Mouse (Mus musculus): ENCODE data around the gene Arhgap44.

Arhgap44 gene

GRCm38 (mm10) chr11:65039517-65040095 is 123.2 kb downstream of the Arhgap44 start:
- in situ Hi-C loops (cut with MboI; ENCODE audit: low pct_unique_long_range_greater_than_20kb in 1 of 2, low sequenced_read_pairs in 2 of 2, unreplicated experiment in 1 of 2) = no loop called here

GRCm38 (mm10) chr11:65038996-65039395 is 123.8 kb downstream of the Arhgap44 start:
- in situ Hi-C loops (cut with MboI; ENCODE audit: low pct_unique_long_range_greater_than_20kb in 1 of 2, low sequenced_read_pairs in 2 of 2, unreplicated experiment in 1 of 2) = no loop called here

GRCm38 (mm10) chr11:65032221-65032620 is 130.5 kb downstream of the Arhgap44 start:
- in situ Hi-C loops (cut with MboI; ENCODE audit: low pct_unique_long_range_greater_than_20kb in 1 of 2, low sequenced_read_pairs in 2 of 2, unreplicated experiment in 1 of 2) = no loop called here

DNA sequence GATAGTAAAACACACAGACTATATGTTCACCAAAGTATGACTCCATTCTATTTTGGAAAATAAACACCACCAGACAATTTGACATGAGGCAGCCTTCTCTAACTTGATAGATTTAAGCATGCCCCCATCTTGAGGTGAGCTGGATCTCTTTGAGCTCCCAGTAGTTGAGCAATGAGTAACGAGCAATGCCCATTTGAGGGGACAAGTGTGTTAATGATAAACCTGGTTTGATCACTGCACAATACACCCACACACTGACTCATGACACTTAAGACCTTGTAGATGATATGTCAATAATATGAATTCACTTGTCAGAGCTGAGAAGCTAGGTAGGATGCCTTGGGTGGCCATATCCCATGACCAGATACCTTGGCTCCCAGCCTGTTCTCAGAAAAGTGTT is 132.6 kb downstream of the Arhgap44 start:
- in situ Hi-C loops (cut with MboI; ENCODE audit: low pct_unique_long_range_greater_than_20kb in 1 of 2, low sequenced_read_pairs in 2 of 2, unreplicated experiment in 1 of 2) = no loop called here

- in situ Hi-C loops (cut with MboI; ENCODE audit: low pct_unique_long_range_greater_than_20kb in 1 of 2, low sequenced_read_pairs in 2 of 2, unreplicated experiment in 1 of 2) = no loop called here
Observed at GRCm38 (mm10) chr11:65028049-65028448, 134.7 kb downstream of the Arhgap44 start.

DNA sequence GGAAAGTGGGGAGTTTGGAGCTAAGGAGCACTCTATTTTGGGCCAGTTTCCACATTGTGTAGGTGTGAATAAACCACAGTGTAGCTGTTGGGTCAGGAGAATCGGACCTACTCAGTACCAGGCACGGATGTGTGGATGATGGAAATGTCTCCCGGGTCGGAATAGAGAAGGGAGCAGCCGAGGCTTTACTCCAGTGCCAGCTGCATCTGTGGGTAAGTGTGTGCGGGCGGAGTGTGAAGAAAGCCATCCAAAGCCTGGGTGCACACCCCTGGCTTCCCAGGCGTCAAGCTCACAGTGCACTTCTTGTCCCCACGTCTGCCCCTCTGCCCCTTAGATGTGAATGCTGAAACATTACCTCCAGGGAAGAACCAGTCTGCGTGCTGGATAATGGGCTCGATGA is 140.0 kb downstream of the Arhgap44 start:
- in situ Hi-C loops (cut with MboI; ENCODE audit: low pct_unique_long_range_greater_than_20kb in 1 of 2, low sequenced_read_pairs in 2 of 2, unreplicated experiment in 1 of 2) = no loop called here

DNA sequence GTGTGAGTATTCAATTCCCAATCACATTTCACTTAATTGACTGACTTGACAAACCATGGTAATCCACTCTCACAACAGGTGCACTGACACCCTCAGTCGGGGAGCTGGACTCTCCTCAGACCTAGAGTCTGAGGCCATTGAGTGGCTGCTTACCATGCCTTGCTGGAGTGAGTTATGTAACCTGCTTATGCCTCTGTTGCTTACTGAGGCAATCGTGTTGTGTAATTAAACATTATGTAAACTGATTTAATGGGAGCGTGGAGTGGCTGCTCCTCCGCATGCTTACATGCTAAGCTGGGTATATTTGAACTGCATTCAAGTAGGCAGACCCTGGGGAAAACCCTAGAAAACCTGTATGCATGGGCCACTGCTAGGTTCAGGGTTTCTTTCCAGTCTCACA is 142.0 kb downstream of the Arhgap44 start:
- in situ Hi-C loops (cut with MboI; ENCODE audit: low pct_unique_long_range_greater_than_20kb in 1 of 2, low sequenced_read_pairs in 2 of 2, unreplicated experiment in 1 of 2) = no loop called here

DNA sequence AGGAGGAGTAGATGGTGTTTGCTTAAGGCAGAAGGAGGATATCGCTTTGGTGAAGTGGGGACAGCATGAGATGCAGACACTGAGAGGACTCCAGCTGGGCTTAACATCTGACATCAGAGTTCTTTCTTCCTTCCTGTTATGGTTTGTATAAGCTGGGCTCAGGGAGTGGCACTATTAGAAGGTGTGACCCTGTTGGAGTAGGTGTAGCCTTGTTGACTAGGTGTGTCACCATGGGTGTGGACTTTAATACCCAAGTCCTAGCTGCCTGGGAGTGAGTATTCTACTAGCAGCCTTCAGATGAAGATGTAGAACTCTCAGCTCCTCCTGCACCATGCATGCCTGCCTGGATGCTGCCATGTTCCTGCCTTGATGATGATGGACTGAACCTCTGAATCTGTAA is 146.0 kb downstream of the Arhgap44 start:
- in situ Hi-C loops (cut with MboI; ENCODE audit: low pct_unique_long_range_greater_than_20kb in 1 of 2, low sequenced_read_pairs in 2 of 2, unreplicated experiment in 1 of 2) = no loop called here

GRCm38 (mm10) chr11:65013906-65014305 is 148.9 kb downstream of the Arhgap44 start:
- in situ Hi-C loops (cut with MboI; ENCODE audit: low pct_unique_long_range_greater_than_20kb in 1 of 2, low sequenced_read_pairs in 2 of 2, unreplicated experiment in 1 of 2) = no loop called here

- in situ Hi-C loops (cut with MboI; ENCODE audit: low pct_unique_long_range_greater_than_20kb in 1 of 2, low sequenced_read_pairs in 2 of 2, unreplicated experiment in 1 of 2) = no loop called here
Observed at GRCm38 (mm10) chr11:65006047-65006446, 156.7 kb downstream of the Arhgap44 start.

GRCm38 (mm10) chr11:65004836-65005235 is 157.9 kb downstream of the Arhgap44 start:
- in situ Hi-C loops (cut with MboI; ENCODE audit: low pct_unique_long_range_greater_than_20kb in 1 of 2, low sequenced_read_pairs in 2 of 2, unreplicated experiment in 1 of 2) = no loop called here

DNA sequence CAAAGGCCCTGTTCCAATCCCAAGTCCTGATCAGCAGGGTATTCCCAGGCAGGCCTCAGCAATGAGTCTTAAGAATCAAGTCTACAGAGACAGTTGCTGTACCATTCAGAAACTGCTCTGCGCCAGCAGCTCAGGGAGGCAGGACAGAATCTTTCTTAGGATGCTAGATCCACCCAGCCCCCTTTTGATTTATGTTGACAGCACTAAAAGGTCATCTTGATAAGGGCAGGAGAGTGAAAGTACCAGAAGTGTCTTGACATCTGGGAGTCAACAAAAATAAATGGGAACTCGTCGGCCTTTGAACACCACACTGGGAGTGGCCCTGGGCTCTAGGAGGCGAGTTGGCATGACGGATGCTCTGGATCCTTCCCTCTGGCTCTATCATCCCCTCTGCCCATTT is 159.2 kb downstream of the Arhgap44 start:
- in situ Hi-C loops (cut with MboI; ENCODE audit: low pct_unique_long_range_greater_than_20kb in 1 of 2, low sequenced_read_pairs in 2 of 2, unreplicated experiment in 1 of 2) = no loop called here

DNA sequence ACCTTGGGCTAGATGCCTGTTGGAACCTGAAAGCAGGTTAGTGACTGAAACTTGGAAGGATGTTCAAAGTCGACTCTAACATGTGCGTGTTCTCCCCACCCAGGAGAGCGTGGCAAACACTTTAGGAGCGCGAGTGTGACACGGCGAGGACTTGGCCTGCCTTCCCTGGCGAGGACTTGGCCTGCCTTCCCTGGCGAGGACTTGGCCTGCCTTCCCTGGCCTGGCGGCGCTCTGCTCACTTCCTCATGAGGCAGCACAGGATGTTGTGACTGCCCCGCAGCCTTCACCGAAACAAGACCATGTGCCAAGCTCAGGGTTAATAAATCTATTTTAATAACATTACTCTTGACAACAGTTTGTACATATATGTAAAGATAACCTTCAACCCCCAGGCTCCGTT is 161.0 kb downstream of the Arhgap44 start:
- in situ Hi-C loops (cut with MboI; ENCODE audit: low pct_unique_long_range_greater_than_20kb in 1 of 2, low sequenced_read_pairs in 2 of 2, unreplicated experiment in 1 of 2) = no loop called here

GRCm38 (mm10) chr11:64999685-65000084 is 163.1 kb downstream of the Arhgap44 start:
- in situ Hi-C loops (cut with MboI; ENCODE audit: low pct_unique_long_range_greater_than_20kb in 1 of 2, low sequenced_read_pairs in 2 of 2, unreplicated experiment in 1 of 2) = no loop called here

DNA sequence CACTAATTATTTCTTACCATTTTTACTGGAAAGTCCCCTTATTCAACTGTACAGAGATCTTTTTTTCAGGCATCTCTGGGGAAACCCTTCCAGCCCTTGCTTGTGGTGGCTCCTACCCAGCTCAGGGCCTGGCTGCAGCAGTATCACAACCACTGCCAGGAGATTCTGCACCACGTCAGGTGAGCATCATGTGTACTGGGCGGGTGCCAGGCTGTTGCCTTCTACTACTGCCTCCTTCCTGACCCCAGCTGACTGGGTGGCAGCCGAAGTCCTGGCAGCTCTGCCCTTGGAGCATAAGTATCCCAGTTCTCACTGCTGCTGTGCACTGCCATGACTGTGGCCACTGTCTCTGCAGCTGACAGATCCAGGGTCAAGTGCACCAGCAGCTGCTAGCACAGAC is 164.3 kb downstream of the Arhgap44 start:
- in situ Hi-C loops (cut with MboI; ENCODE audit: low pct_unique_long_range_greater_than_20kb in 1 of 2, low sequenced_read_pairs in 2 of 2, unreplicated experiment in 1 of 2) = no loop called here

- in situ Hi-C loops (cut with MboI; ENCODE audit: low pct_unique_long_range_greater_than_20kb in 1 of 2, low sequenced_read_pairs in 2 of 2, unreplicated experiment in 1 of 2) = no loop called here
Observed at GRCm38 (mm10) chr11:64988556-64988955, 174.2 kb downstream of the Arhgap44 start.

GRCm38 (mm10) chr11:64979489-64979845 is 183.3 kb downstream of the Arhgap44 start:
- in situ Hi-C loops (cut with MboI; ENCODE audit: low pct_unique_long_range_greater_than_20kb in 1 of 2, low sequenced_read_pairs in 2 of 2, unreplicated experiment in 1 of 2) = no loop called here

DNA sequence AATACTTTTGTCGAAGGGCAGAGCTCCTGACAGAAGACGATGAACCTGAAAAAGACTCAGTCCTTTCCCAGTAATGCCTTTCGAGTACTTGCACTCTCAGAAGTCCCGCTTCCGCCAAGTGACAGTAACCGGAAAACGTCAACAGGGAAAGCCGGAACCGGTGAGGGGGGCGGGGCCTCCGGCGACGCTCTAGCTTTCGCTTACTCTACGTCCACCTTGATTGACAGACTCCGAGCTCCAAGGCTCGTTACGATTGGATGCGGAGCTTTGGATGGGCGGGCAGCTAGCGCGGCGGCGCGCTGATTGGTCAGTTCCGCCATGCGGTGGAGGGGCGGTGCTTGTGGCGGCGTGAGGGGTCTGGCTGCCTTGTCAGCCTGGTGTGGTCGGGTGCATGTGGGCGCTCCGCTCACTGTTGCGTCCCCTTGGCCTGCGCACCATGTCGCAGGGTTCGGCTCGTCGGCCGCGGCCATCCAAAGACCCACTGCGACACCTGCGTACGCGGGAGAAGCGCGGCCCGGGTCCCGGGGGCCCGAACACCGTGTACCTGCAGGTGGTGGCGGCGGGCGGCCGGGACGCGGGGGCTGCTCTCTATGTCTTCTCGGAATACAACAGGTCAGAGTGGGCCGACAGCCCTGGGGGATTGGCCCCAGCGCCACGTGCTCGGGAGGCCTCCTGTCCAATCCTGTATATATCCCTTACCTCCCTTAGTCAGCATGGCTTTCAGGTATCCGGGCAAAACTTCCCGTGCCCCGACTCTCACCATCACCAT is 183.9 kb downstream of the Arhgap44 start, which contains the start of gene Elac2:
Elac2 (plus strand) TSS at position 319 of the 769 bp plus-strand sequence.
- in situ Hi-C loops (cut with MboI; ENCODE audit: low pct_unique_long_range_greater_than_20kb in 1 of 2, low sequenced_read_pairs in 2 of 2, unreplicated experiment in 1 of 2) = no loop called here

DNA sequence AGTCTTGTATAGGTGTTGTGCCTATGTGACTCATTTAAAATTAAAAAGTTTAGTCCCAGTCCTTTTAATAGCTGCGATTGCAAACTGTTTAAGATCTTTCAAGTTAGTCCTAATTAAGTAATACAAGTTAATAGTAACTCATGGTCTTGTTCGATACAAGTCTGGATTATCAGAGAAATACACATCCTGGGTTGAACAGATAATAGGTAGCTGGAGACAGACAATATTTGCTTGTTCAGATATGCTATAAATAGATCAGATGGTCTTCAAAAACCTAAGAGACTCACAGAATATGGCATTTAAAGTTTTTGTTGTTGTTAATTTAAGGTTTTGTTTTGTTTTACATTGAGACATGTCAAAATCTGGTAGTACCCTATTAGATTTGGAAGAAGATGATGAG is 190.3 kb downstream of the Arhgap44 start:
- in situ Hi-C loops (cut with MboI; ENCODE audit: low pct_unique_long_range_greater_than_20kb in 1 of 2, low sequenced_read_pairs in 2 of 2, unreplicated experiment in 1 of 2) = no loop called here

DNA sequence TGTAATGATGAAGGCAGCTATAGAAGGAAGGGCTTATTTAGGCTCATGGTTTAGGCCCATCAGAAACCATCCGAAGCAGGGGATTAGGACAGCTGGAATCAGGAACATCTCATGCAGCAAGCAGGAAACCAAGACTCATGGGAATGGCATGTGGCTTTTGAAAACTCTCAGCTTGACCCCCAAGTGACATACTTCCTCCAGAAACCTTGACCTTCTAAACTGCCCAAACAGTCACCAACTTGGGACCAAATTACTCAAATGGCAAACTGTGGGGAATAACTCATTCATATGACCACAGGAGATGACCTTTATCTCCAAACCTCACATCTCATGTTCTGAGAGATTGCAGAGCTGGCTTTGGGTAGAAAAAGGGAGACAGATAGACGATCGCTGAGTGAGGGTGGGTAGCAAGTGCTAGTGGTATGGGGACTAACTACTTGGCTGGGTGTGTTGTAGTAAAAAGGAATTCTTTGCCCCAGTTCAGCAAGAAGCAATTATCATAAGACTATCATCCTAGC is 191.2 kb downstream of the Arhgap44 start:
- in situ Hi-C loops (cut with MboI; ENCODE audit: low pct_unique_long_range_greater_than_20kb in 1 of 2, low sequenced_read_pairs in 2 of 2, unreplicated experiment in 1 of 2) = no loop called here

Measured in mouse embryonic stem cell (cell line).